Mouse (Mus musculus) spleen, adult 2 months (tissue): ENCODE measurements around the gene Foxs1. TPM values are rescaled to one million over a fixed set of nuclear protein-coding genes. Genes with fewer than 3 reads are reported as not detected.

ENCODE experiments used
- DNase-seq, 2 experiments: peaks; one replicate each; pipeline versions ENCODE4 v3.0.0 to v3.0.0-alpha.2; 2012 to 2021; ENCODE audit warnings: low spot score in 2 of 2, low read depth in 1 of 2
- H3K27ac ChIP-seq: fragments of 200-500 bp; 2 replicates; pipeline ENCODE4 v1.5.1; 2012; ENCODE audit warnings: low read length, inconsistent platforms; ENCODE audit not compliant: insufficient read depth
- H3K27me3 ChIP-seq: fragments of 200-500 bp; 2 replicates; pipeline ENCODE4 v1.6.1; 2012; ENCODE audit warnings: mild to moderate bottlenecking, moderate library complexity, low read length, inconsistent platforms; ENCODE audit not compliant: control insufficient read depth, insufficient read depth
- H3K36me3 ChIP-seq: fragments of 200-500 bp; 2 replicates; pipeline ENCODE4 v1.6.1; 2012; ENCODE audit warnings: mild to moderate bottlenecking, low read length, inconsistent platforms; ENCODE audit not compliant: control insufficient read depth, insufficient read depth
- H3K4me1 ChIP-seq: fragments of 200-500 bp; 2 replicates; pipeline ENCODE4 v1.6.1; 2011; ENCODE audit warnings: inconsistent platforms; ENCODE audit not compliant: control insufficient read depth, insufficient read depth, insufficient read length
- H3K4me3 ChIP-seq: fragments of 200-500 bp; 2 replicates; pipeline ENCODE4 v1.5.1; 2011; ENCODE audit warnings: mild to moderate bottlenecking, inconsistent platforms; ENCODE audit not compliant: insufficient read depth, insufficient read length; ENCODE audit errors: extremely low read depth
- CTCF ChIP-seq: fragments of 200-500 bp; IDR thresholded peaks from 2 replicates; pipeline ENCODE4 v1.5.1; 2011; ENCODE audit warnings: mild to moderate bottlenecking, inconsistent platforms; ENCODE audit not compliant: insufficient read depth, insufficient read length, insufficient replicate concordance; ENCODE audit errors: extremely low read depth
- POLR2A ChIP-seq: fragments of 200-500 bp; IDR thresholded peaks from 2 replicates; pipeline ENCODE4 v1.6.1; 2011; ENCODE audit warnings: low read depth, low read length, inconsistent platforms
- WGBS: fragments of 180-500 bp; shearing (Covaris S2); methylation state at CpG from one replicate; pipeline ENCODE4 v1.1.7; 2018; 5-methylcytosine and 5-hydroxymethylcytosine counted together
- polyA plus RNA-seq: library from polyadenylated mRNA; depleted of rRNA; stranded (reverse); fragments of >200 nt; gene quantifications from 2 replicates; pipeline ENCODE4 v1.2.3, GENCODE M21; 2012; rRNA removed

Foxs1 gene
- polyA plus RNA-seq, 1 experiment: 12.6 TPM

DNA sequence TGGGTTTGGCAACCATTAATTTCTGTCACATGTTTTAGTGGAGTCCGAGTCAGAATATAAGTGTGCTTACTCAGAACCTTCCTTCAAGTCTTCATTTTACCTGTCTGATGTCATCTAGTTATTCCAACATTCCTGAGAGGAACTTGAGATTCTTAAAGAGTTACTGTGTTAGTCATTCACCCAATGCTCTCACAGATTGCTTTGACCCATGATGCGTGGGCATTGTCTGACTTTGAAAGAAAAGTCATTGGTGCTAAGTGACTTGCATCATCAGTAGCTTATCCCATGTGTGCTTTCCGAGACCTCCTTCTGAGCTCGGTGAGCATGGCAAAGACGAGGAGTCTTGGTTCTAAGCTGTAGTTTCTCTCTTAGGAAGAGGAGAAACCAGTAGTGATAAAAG, 44.2 kb downstream of the Foxs1 start:
- no peak for DNase-seq
- WGBS: 96% methylated on average over 5 of the region's 5 CpGs
- Histone ChIP-seq H3K4me1 (no peaks in the 10 kb centered on the region), H3K4me3 (no peak overlapping the region), H3K27ac (no peak overlapping the region), H3K27me3 (no peaks in the 10 kb centered on the region), H3K36me3 (peaks cover 10% of the 10 kb centered on the region)
- TF ChIP-seq POLR2A: no peak
- no peak for TF ChIP-seq CTCF

DNA sequence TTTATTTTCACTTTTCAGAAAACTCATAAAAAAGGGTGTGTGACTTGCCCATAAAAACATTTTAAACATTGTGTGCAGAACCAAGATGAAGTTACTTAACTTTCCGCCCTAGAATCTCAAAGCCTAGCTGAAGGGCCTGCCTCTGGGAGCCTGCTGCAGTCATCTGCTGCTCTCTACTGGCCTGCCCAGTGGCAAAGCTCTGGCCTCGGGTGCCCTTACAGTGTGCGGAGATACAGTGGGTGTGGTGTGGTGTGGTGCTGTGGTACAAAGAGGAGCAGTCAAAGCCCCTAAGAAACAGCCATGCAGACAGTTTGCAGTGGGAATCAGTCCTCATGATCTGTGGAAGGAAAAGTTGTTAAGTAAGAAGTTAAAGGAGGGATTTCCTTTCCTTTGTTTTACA, 45.8 kb downstream of the Foxs1 start:
- Histone ChIP-seq H3K36me3 (peaks cover 5% of the 10 kb centered on the region), H3K27ac (no peak overlapping the region)
- 86% methylated on average over 3 of the region's 3 CpGs for WGBS

DNA sequence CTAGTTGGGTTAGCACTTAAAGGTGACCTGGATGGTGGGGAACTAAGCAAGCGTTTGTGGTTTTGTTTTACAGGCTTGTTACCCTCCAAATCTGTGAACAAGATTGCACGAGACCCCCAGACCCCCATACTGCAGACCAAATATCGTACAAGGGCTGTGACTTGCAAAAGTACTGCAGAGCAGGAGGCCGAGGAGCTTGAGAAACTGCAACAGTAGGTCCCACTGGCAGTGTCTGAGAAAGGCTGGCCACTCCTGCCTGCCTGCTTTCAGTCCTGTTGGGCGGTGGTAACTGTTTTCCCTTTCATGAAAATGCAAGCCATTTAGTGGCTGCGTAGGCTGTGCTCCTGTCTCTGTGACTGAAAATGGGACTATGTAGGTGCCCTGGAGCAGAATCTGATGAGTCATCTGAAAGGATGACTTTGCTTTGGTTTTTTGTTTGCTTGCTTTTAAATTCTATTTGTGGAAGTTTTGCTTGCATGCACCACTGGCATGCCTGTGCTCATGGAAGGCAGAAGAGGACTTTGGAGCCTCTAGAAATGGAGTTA, 48.8 kb downstream of the Foxs1 start:
- DNase-seq: no peak
- no peak for TF ChIP-seq CTCF
- TF ChIP-seq POLR2A: no peak
- peaks cover 3% of the 10 kb centered on the region for H3K36me3 ChIP-seq
- no peak overlapping the region for H3K4me3 ChIP-seq
- no peak overlapping the region for H3K27ac ChIP-seq
- no peaks in the 10 kb centered on the region for H3K27me3 ChIP-seq
- WGBS: 93% methylated on average over 6 of the region's 6 CpGs
- H3K4me1 ChIP-seq: no peaks in the 10 kb centered on the region

More for the DNA sequence above, 45.8 kb downstream of the Foxs1 start:
- TF ChIP-seq POLR2A (no peak), CTCF (no peak)
- DNase-seq: no peak
- H3K4me1 ChIP-seq: no peaks in the 10 kb centered on the region
- no peak overlapping the region for H3K4me3 ChIP-seq
- H3K27me3 ChIP-seq: no peaks in the 10 kb centered on the region

Other genes with a start within 250 kb of the Foxs1 start
- 0.79 and 1.5 TPM in 2 replicates for gene Mcts2, start 246.2 kb downstream of the Foxs1 start, polyA plus RNA-seq
- 53.5 and 84.4 TPM in 2 replicates for gene Id1, start 197.0 kb downstream of the Foxs1 start, polyA plus RNA-seq
- gene Cox4i2, start 179.0 kb downstream of the Foxs1 start, polyA plus RNA-seq: 0.56 and 0.59 TPM in 2 replicates
- 36.2 and 57.4 TPM in 2 replicates for gene Bcl2l1, start 101.5 kb downstream of the Foxs1 start, polyA plus RNA-seq
- 2.0 and 2.2 TPM in 2 replicates for gene Tpx2, start 85.2 kb downstream of the Foxs1 start, polyA plus RNA-seq
- 0.23 and 0.34 TPM in 2 replicates for gene Mylk2, start 21.9 kb downstream of the Foxs1 start, polyA plus RNA-seq
- 0.21 and 0.48 TPM in 2 replicates for gene Dusp15, start 18.5 kb upstream of the Foxs1 start, polyA plus RNA-seq
- gene Ttll9, start 29.3 kb upstream of the Foxs1 start, polyA plus RNA-seq: 0.07 and 0.09 TPM in 2 replicates
- gene Pdrg1, start 82.2 kb upstream of the Foxs1 start, polyA plus RNA-seq: 38.8 TPM in 2 replicates
- not detected in 2 replicates for gene Xkr7, start 98.6 kb upstream of the Foxs1 start, polyA plus RNA-seq
- 17.5 and 19.2 TPM in 2 replicates for gene Ccm2l, start 132.7 kb upstream of the Foxs1 start, polyA plus RNA-seq
- 78.9 and 92.2 TPM in 2 replicates for gene Hck, start 175.3 kb upstream of the Foxs1 start, polyA plus RNA-seq
- 21.8 and 22.0 TPM in 2 replicates for gene Tm9sf4, start 228.1 kb upstream of the Foxs1 start, polyA plus RNA-seq